Mouse (Mus musculus): ENCODE measurements around the gene Plxna4. TPM values are rescaled to one million over a fixed set of nuclear protein-coding genes. Genes with fewer than 3 reads are reported as not detected.

Gene Plxna4
- polyA plus RNA-seq, 1 experiment from 2014 or later: 5.5 TPM

DNA sequence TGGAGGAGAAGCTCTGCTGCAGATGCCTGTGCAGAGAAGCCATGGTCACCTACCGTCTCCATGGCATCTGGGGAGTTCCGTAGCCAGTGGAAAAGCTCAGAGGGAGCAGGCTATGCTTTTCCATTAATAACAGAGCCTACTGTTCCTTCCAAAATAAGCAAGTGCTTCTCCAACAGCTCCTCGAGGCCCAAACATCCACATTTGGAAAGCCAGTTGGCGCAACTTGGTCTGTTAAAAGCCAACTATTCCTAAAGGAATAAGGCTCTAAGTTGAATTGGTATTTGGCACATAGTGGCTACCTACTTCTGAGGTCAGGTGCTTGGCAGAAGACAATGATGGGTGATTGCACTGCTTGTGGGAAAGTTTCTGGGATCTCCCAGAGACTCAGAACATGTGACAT lies 437.2 kb downstream of the Plxna4 start:
- no peak overlapping the region for H3K4me2 ChIP-seq (replicated peaks)
- H3K4me3 ChIP-seq: no peak overlapping the region
- H3K9me3 ChIP-seq: no peaks in the 10 kb centered on the region
- H3K4me1 ChIP-seq: no peaks in the 10 kb centered on the region
- 85% methylated on average over 4 of the region's 4 CpGs for WGBS
- H3K27me3 ChIP-seq: no peaks in the 10 kb centered on the region
- H3K9ac ChIP-seq: no peak overlapping the region
- H3K36me3 ChIP-seq: no peaks in the 10 kb centered on the region
- no peak overlapping the region for H3K27ac ChIP-seq
- ATAC-seq (ENCODE audit: insufficient number of reproducible peaks, insufficient read depth, low FRiP score, low TSS enrichment): no peak

DNA sequence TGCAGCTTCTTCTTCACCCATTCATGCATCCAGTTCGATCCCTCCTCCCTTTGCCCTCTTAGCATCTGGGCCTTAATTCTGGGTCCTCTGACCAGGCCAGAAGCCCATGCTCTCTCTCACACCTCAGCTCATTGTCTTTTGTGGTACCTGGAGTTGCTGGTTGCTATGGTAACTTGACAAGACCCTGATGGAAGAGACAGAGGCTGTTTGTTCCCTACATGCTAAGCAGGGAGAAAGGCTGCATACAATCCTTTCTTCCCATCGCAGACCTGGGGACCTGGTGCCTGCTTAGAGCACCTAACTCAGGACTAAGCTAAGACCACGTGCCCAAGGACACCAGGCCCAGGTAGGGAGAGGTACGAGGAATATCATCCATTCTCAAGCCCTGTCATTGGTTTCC lies 443.2 kb downstream of the Plxna4 start:
- no peak overlapping the region for H3K27ac ChIP-seq
- no peak for ATAC-seq (ENCODE audit: insufficient number of reproducible peaks, insufficient read depth, low FRiP score, low TSS enrichment)
- H3K9ac ChIP-seq: no peak overlapping the region
- no peaks in the 10 kb centered on the region for H3K4me1 ChIP-seq
- H3K4me3 ChIP-seq: no peak overlapping the region
- no peak overlapping the region for H3K4me2 ChIP-seq (replicated peaks)
- no peaks in the 10 kb centered on the region for H3K27me3 ChIP-seq
- H3K36me3 ChIP-seq: no peaks in the 10 kb centered on the region
- WGBS: 70% methylated on average over 4 of the region's 4 CpGs
- no peaks in the 10 kb centered on the region for H3K9me3 ChIP-seq

- 74% methylated on average over 3 of the region's 3 CpGs for WGBS
- no peak overlapping the region for H3K27ac ChIP-seq
- H3K36me3 ChIP-seq: no peaks in the 10 kb centered on the region
- H3K4me3 ChIP-seq: no peak overlapping the region
- no peak overlapping the region for H3K4me2 ChIP-seq (replicated peaks)
- no peaks in the 10 kb centered on the region for H3K9me3 ChIP-seq
- H3K9ac ChIP-seq: no peak overlapping the region
- H3K27me3 ChIP-seq: no peaks in the 10 kb centered on the region
- no peak for ATAC-seq (ENCODE audit: insufficient number of reproducible peaks, insufficient read depth, low FRiP score, low TSS enrichment)
- no peaks in the 10 kb centered on the region for H3K4me1 ChIP-seq
Measured at GRCm38 (mm10) chr6:32139537-32139936, 448.5 kb downstream of the Plxna4 start.

DNA sequence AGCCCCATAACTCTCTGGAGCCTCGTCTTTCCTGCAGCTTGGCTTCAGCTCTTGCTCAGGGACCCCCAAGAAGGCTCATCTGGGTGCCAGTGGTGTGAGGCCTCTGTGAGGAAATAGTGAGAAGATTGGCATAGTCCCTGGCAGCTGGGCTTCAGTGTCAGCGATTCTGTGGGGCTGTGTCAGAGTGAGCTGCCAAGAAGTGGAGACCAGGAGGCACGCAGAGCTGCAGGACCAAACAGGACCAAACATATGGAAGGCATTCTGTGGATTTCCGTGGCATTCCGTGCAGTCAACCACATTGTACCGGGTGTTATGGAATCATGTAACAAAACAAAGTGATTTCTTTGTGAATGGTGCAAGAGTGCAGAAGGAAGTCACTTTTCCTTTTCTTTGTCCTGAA lies 461.1 kb downstream of the Plxna4 start:
- Histone ChIP-seq H3K4me1 (no peaks in the 10 kb centered on the region), H3K9ac (no peak overlapping the region), H3K27ac (no peak overlapping the region), H3K27me3 (no peaks in the 10 kb centered on the region), H3K36me3 (no peaks in the 10 kb centered on the region), H3K4me2 (replicated peaks) (no peak overlapping the region), H3K4me3 (no peak overlapping the region), H3K9me3 (no peaks in the 10 kb centered on the region)
- 60% methylated on average over 6 of the region's 6 CpGs for WGBS
- no peak for ATAC-seq (ENCODE audit: insufficient number of reproducible peaks, insufficient read depth, low FRiP score, low TSS enrichment)

GRCm38 (mm10) chr6:32122584-32123265 lies 465.3 kb downstream of the Plxna4 start:
- H3K27me3 ChIP-seq: no peaks in the 10 kb centered on the region
- H3K4me1 ChIP-seq: no peaks in the 10 kb centered on the region
- no peak overlapping the region for H3K4me3 ChIP-seq
- WGBS: 84% methylated on average over 4 of the region's 4 CpGs
- no peak overlapping the region for H3K27ac ChIP-seq
- H3K9ac ChIP-seq: no peak overlapping the region
- H3K36me3 ChIP-seq: no peaks in the 10 kb centered on the region
- no peak overlapping the region for H3K4me2 ChIP-seq (replicated peaks)
- H3K9me3 ChIP-seq: no peaks in the 10 kb centered on the region
- ATAC-seq (ENCODE audit: insufficient number of reproducible peaks, insufficient read depth, low FRiP score, low TSS enrichment): no peak

DNA sequence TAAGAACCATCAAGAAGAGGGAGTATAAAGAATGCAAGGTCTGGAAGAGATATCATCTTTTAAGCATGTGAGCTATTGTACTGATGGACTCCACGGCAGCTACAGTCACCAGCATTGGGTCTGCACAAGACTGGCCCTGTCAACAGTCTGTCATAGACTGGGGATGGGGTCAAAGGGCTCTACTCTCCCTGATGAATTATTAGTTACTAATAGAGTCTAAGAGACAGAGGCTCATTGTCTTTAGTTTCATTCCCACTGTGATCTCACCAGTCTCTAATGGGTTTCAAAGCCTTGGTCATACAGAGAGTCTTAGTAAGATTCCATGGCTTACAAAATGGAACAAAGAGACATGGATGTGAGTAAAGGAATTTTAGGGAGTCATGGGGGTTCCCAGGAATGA lies 467.1 kb downstream of the Plxna4 start:
- H3K36me3 ChIP-seq: no peaks in the 10 kb centered on the region
- H3K27me3 ChIP-seq: no peaks in the 10 kb centered on the region
- H3K9me3 ChIP-seq: no peaks in the 10 kb centered on the region
- H3K27ac ChIP-seq: no peak overlapping the region
- 33% methylated on average over 1 of the region's 1 CpGs for WGBS
- no peak overlapping the region for H3K4me2 ChIP-seq (replicated peaks)
- H3K4me3 ChIP-seq: no peak overlapping the region
- no peaks in the 10 kb centered on the region for H3K4me1 ChIP-seq
- ATAC-seq (ENCODE audit: insufficient number of reproducible peaks, insufficient read depth, low FRiP score, low TSS enrichment): no peak
- no peak overlapping the region for H3K9ac ChIP-seq

GRCm38 (mm10) chr6:32109207-32109606 lies 478.8 kb downstream of the Plxna4 start:
- Histone ChIP-seq H3K36me3 (no peaks in the 10 kb centered on the region), H3K27ac (no peak overlapping the region), H3K4me1 (no peaks in the 10 kb centered on the region), H3K4me3 (no peak overlapping the region), H3K9ac (no peak overlapping the region), H3K9me3 (no peaks in the 10 kb centered on the region), H3K4me2 (replicated peaks) (no peak overlapping the region), H3K27me3 (no peaks in the 10 kb centered on the region)
- WGBS: 73% methylated on average over 1 of the region's 2 CpGs
- ATAC-seq (ENCODE audit: insufficient number of reproducible peaks, insufficient read depth, low FRiP score, low TSS enrichment): no peak

GRCm38 (mm10) chr6:32105547-32106275 lies 482.3 kb downstream of the Plxna4 start:
- no peak overlapping the region for H3K9ac ChIP-seq
- no peak for ATAC-seq (ENCODE audit: insufficient number of reproducible peaks, insufficient read depth, low FRiP score, low TSS enrichment)
- no peak overlapping the region for H3K4me3 ChIP-seq
- WGBS: 62% methylated on average over 9 of the region's 9 CpGs
- no peaks in the 10 kb centered on the region for H3K9me3 ChIP-seq
- H3K27ac ChIP-seq: no peak overlapping the region
- H3K4me1 ChIP-seq: no peaks in the 10 kb centered on the region
- no peaks in the 10 kb centered on the region for H3K36me3 ChIP-seq
- H3K4me2 ChIP-seq (replicated peaks): no peak overlapping the region
- H3K27me3 ChIP-seq: no peaks in the 10 kb centered on the region

All from embryonic facial prominence, embryonic 12.5 days (tissue).